Mouse (Mus musculus): Measurements from ENCODE around the gene Zfp536.
A peak's percentile ranks its signal among the peaks of the same experiment; 100 is the strongest.

Gene Zfp536

DNA sequence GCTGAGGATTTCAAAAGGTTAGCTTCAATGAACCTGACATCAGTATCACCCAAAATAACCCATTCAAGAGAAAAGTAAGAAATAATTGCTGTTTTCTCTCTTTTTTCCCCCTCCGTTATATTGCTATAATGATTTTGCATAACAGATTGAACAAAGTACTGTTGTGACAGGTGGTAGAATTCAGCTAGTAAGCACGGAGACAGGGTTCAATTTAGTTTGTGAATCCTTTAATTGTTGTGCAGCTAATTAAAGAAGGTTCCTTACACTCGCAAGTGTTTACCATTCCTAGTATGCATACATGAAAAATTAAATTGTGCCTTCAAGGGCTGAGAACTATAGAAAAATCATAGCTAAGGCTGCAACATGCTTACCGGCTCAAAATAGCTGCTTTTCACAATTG lies 173.1 kb downstream of the Zfp536 start:
- DNase-seq = no peak

DNA sequence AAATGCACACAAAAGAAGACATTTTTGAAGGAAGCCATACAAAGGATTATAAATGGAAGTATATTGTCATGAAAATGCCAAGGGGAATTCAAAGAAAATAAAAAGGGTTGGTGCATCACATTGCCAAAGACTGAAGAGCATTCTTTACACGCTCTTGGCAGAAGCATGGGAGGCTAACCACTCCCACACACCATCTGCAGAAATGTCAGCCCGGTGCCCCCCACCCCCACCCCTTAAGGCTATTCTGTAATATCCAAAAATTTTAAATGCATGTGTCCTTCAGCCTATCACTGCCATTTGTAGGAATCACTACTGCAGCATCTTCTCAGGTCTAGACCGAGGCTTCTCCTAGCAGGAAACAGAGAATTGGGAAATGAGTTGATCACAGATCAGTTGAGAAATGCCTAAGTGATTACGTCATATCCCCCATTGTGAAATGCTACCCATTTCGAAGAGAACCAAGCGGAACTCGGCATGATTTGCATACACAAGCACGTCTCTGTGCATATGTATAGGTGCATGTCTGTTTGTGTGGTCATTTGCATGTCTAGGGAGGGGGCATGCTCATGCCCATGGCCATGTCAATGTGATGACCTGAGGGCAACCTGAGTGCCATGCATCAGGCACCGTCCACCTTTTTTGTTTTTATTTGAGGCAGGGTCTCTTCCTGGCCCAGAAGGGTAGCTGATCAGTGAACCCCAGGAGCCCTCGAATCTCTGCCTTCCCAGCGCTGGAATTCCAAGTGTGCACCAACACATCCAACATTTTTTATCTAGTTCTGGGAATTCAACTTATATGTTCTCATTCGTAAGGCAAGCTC lies 179.0 kb downstream of the Zfp536 start:
- no peak for DNase-seq

DNA sequence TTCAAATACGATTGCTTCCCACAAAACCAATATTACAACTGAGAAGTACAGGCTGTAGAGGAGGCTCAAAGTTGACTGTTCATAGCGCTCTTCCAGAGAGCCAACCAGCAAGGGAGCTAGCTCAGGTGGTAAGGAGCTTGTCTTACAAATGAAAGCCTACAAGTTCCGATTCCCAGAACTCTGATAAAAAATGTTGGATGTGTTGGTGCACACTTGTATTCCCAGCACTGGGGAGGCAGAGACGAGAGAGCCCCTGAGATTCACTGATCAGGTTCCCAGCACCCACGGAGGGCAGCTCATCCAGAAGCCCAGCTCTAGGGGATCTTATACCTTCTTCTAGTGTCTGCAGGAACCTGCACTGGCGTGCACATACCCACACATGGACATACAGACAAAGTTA lies 179.9 kb downstream of the Zfp536 start:
- no peak for DNase-seq

DNA sequence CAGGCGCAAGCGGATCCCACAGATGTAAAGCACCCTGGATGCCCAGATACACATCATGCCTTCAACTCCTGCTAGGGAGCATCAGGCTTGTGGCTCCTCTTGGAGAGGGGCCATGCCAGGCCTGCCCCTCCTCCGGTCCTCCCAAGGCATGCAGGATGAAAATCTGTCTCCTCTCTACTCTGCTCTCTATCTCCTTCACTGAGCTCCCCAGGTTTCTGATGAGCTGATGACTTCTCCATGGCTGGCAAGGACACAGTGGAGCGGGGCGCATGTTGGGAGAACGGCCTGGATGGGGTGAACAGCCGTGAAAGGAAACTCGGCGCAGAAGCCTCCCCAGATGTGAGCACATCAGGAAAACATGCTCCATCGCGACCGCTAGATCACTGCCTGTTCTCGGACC lies 186.7 kb downstream of the Zfp536 start:
- no peak for DNase-seq

DNA sequence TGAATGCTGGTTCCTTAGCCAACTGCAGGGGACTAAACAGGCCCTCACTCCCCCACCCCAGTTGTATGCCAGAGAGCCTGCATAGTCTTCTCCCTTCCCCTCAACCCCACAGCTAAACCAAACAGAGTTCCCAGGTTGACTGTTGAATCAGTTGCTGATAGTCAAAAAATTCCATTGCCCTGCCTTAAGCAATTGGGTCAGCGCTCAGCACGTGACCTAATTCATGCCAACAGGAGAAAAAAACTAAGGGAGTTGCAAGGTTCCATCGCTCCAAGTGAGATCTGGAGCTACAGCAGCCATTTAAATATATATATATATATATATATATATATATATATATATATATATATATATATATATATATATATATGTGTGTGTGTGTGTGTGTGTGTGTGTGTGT lies 192.2 kb downstream of the Zfp536 start:
- DNase-seq = no peak

DNA sequence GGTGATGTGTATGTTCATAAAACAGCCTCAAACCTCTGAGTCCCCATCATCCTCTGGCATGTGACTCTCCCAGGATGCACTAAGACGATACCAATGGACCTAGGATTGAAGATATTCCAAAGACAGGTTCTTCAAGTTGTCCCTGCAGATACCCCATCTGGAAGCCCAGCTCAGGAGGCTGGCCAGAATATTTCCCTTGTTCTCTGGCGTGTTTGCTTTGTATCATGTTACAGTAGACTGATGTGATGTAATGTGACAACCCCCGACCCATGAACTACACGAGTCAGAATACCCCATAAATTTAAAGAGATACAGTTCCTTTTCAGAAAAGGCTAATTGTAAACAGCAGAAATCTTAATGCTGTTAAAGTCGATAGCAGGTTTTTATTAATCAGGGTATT lies 192.9 kb downstream of the Zfp536 start:
- no peak for DNase-seq

DNA sequence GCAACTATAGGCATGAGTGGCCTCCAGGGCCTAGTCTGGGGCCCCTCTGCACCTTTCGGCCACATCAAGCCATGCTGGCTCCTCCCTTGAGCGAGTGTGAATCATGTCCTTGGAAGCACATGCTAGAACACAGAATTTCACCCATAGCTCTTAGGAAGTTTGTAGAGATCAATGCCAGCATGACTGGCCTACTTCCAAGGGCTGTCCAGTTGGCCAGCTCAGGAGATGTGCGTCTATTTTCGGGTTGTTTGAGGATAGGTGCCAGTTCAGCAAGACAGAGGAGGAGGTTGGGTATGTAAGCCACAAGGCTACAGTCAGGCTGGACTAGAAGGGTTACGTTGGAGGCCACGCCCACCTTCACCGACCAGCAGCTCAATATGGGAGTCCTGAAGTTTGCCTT lies 201.4 kb downstream of the Zfp536 start:
- DNase-seq = no peak

DNA sequence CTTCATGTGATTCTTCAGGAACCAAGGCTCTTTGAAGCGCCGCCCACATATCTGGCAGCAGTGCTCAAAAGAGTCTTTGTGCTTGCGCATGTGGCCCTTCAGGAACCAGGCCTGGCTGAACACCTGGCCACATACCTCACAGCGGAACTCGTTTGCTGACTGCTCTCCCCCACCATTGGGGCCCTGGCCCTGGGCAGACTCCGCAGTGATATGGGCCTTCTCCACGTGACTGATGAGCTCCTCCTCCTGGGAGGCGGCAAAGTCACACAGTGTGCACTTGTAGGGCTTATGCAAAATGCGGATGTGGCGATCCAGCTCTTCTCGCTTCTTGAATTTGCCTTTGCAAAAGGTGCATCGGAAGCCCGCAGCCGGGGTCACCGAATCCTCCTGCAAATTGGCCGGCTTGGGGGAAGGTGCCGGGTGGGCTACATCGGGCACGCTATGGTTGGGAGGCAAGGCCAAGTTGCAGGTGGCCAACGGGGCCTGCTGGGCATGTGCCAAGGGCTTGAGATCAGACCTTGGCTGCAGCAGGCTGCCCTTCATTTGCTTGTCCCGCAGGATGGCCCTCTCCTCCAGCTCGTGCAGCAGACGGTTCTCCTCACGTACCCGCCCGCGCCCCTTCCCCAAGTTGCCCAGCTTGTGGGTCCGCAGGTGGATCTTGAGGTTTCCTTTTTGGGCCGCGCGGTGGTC lies 204.5 kb downstream of the Zfp536 start:
- DNase-seq = peak; percentile 33

DNA sequence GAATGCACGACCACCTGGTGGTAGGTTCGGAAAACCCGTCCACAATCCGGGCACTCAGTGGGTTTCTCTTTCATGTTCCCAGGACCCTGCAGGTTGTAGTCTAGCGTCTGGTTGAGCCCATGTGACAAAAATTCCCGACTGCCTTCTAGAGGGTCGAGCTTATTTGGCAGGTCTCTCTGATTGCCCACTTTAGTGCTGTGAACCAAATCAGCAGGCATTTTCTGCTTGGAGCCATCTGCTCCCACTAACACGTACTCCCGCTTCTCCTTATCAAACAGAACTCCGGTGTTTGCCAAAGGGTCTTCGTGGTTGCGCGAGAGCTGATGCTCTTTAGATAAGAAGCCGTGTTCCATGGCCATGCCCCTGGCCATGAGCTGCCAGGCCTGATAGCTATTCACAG lies 205.4 kb downstream of the Zfp536 start:
- no peak for DNase-seq

DNA sequence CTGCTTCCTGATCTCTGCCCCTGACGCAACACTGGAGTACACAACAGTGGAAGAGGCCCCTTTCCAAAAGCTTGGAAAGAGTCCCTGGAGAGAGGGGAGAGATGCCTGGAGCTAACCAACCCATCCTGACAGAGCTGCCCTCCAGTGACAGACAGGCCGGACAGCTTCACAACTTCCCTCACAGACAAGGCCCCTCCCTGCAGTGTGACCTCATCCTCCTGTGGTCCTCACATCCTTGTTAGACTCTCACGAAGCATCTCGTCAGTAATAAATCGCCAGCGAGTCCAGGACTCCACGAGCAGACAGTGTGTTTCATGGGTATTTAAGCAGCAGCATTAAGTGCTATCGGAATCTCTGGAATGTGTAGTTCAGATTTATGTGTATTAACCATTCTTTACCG lies 207.4 kb downstream of the Zfp536 start:
- DNase-seq = no peak

DNA sequence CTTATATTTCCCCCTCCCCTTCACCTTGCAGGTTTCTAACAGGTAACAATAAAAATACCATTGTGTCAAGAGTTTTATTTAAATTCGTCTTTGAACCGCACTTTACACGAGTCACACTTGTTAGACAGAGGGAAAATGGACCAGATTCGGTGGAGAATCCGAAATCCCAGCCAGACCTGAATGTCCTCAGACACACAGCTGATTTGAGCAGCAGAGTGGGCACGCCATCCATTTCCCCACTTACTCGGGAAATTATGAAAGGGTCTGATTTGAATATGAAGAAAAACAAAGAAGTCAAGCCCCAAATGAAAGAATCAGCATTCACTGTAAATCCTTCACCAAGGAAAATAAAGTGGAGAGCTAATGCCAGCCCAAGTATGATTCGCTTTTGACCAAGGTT lies 208.1 kb downstream of the Zfp536 start:
- DNase-seq = no peak

DNA sequence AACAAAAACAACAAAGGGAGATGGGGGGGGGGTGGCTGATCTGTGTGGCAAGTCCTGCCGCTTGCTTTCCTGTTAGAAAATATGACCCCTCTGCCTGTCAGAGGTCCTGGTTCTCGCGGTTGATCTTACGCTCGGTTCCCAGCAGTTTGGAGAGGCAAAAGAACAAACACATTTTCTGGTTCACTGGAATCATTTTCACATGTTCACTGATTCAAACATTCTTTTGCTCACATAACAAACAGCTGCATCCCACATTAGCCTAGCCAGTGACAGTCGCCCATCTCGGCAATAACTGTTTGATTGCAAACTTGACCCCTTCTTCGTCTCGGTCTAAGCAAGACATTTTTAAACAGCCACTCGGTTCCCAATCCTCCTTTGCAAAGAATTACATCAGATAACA lies 208.8 kb downstream of the Zfp536 start:
- no peak for DNase-seq

DNA sequence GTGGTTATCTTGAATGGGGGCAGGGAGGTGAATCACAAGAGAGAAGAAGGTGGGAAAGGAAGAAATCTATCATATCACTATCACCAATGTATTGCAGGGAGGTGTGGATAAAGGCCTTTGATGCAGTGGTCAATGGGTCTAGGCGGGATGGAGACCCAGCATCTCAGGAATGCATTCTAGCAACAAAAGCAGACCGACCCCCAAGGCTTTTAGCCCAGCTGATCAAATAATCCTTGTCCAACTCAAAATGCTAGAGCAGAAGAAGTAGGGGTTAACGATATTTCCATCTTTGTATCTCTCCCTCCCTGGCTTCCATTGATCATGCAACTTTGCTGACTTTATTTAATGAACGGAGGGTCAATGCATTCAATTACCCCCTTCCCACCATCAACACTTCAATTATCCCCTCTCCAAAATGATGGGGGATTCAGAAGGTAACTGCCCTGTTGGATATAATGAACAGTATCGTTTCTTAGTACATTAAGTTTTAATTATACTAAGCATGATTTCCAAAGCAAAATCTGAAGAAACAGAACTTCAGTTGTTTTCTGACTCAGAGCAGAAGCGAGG lies 209.5 kb downstream of the Zfp536 start:
- DNase-seq = no peak

DNA sequence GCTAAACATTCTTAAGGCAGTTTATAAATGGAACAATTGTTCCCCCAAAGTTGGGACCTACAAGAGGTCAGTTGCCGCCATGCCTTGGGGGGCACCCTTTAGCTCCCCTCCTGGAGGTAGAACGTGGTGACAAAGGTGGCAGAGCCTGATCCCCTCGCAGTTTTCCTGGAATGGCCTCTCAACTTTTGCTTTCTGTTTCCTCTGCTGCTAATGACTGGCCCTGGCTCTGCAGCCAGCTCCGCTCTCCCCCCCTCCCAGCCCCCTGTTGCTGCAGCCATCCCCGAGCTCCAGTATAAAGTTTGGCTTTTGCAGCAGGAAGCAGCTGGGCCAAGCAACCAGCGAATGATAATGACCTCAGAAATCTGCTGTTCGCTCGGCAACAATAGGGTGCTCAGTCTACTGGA lies 210.3 kb downstream of the Zfp536 start:
- no peak for DNase-seq

DNA sequence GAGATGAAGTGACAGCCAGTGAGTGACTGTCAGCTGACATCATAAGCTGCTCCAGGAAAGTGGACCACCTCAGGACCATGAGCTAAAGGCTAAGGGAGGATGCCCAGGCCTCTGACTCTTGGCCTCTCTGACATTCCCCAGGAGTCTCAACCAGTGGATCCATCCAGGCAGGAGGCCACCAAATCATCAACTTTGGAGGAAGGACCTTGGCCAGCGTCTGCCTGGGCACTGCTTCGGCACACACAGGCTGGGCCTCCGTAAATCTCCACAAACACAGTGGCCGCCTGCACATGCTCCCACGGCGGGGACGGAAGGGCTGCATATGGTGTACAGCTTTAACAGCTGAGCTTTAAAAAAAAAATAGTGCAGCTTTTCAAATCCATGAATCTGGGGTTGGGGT lies 210.9 kb downstream of the Zfp536 start:
- DNase-seq = no peak

DNA sequence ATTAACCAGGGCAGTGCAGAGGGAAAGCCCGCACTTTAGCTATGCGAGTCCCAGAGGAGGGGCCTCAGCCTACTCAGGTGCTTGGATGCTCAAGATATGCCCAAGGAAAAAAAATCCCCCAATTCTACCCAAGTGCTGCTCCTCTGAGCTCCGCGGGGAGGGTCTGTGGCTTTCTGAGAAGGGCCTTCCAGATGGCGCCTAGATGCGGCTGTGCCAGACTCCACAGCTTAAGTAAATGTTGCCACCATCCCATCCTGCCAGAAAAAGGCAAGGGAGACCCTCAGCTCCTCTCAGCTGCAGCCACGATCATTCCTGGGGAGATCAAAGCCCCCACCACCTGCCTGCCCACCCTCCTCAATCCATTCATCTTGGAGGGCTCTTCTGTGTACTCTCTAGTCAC lies 212.9 kb downstream of the Zfp536 start:
- DNase-seq = no peak

DNA sequence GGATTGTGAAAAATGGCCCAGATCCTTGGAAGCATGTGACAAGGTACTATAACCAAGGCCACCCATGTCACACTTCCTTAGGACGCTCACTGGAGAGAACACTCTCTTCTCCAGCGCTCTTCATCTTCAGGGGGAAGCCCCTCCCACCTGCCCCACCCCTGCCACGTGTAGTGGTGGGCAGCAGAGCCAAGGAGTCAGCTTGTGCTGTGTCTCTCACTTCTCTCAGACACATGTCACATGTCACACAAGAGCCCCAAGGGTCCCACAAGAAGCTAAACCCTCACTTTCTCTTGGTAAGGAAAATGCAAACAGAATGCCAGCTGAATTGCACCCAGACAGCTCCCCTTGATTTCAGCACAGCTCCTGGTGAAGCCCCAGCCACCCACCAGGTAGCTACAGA lies 213.6 kb downstream of the Zfp536 start:
- DNase-seq = no peak

DNA sequence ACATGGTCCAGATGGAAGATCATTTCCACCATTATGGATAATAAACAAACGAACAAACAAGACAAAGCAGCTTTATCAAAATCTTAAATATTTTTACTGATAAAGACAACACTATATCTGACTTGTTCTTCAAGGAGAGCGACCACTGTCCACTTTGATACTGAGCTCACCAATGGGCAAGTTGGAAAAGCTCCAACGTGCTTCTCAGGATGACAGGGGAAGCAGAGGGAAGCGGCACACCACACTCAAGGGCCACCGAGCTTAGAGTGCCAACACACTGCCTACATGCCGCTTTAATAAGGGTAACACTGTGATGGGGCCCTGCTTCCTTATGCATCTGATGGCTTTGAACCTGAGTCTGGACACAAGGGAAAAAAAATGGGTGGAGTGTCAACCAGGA lies 214.1 kb downstream of the Zfp536 start:
- DNase-seq = no peak

DNA sequence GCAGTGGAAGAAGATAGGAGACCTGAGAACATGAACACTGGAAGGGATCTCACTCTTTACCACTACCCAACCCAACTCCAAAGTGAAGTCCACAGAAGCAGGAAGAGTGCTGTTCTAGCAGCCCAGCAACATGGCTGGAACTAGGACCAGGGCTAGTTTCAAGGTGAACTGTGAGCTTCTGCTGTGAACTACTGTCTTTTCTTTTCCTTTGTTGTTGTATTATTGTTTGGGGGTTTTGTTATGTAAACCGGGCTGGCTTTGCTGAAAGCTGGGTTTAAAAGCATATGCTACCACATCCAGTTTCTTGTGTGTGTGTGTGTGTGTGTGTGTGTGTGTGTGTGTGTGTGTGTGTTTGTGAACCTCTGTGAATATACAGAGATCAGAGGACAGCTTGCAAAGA lies 216.6 kb downstream of the Zfp536 start:
- no peak for DNase-seq

DNA sequence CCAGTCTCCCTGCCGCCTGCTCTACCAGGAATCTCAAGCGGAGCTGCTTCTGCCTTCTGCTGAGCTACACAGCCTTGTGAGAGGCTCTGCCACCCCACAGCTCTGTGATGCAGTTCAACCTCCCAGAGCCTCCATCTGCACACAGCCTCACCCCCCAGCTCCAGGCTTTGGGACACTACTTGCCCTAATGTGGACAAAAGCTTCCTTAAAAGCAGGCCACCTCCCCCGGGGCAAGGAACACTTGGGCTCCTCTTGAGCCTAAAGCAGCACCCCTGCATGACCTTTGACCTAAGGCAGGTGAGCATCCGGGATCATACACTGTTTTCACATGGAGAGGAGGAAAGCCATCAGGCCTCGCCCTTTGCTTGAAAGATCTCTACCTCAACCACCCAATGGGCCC lies 219.0 kb downstream of the Zfp536 start:
- DNase-seq = no peak

DNA sequence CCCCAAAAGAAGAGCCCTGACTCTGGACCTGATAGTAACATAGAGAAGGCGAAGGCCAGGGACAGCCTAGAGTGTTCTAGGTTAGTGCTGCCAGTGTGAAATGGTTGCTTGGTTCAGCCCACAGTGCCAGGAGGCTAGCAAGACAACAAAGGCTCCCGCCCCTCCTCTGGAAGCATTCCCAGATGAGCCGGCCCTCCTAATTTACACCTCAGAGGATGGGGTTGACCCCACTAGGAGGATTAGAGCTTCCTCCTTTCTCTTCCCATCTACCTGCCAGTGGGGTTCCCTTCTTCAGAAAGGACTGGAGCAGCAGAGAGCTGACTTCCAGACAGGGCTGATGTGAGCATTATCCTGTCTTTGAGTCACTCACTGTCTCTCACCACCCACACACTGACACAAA lies 219.8 kb downstream of the Zfp536 start:
- DNase-seq = no peak

DNA sequence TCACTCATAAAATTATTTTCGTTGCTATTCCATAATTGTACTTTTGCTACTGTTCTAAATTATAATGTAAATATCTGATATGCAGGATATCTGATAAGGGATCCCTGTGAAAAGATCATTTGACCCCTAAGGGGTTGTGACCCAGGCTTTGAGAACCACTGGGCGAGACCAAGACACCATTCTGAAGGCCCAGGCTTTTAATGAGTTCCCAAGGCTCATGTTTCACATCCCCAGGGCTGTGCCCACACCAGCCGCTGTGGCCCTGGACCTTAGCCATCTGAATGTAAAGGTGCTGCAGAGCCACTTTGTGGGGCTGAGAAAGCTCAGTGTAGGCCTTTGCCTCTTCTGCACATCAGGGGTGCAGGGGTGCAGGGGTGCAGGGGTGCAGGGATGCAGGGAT lies 221.1 kb downstream of the Zfp536 start:
- no peak for DNase-seq

DNA sequence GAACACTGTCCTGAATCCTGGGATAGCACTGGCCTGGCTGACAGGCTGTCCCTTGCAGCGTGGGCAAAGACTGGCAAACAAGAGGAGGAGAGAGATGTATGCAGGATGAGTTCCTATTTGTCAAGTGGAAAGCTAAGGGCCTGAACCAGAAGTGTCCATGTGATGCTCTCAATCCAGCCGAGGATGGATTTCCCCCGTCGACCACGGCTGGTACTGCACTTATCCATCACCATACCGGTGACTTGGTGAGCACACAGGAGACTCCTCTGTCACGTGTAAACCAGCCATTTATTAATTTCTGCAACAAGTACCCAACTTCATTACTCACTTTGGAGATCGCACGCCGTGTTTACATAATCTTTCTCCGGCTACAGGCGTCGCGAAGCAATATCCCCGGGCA lies 224.6 kb downstream of the Zfp536 start:
- no peak for DNase-seq

DNA sequence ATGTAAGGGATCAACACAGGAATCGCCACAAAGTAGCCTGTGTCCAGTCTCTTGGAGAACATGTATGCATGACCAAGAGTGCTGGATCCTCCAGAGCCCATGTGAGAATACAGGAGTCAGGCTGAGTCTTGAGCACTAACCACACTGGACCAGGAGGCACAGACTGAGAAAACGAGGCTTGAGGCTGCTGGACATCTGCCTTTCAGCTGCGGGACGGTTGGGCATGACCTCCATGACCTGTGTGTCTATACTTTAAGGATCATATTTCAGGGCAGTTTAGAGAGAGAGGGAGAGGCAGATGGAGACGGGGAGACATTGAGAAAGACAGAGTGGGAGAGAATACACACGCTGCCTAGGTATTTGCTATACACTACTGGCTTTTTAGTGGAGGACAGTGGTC lies 229.4 kb downstream of the Zfp536 start:
- no peak for DNase-seq

DNA sequence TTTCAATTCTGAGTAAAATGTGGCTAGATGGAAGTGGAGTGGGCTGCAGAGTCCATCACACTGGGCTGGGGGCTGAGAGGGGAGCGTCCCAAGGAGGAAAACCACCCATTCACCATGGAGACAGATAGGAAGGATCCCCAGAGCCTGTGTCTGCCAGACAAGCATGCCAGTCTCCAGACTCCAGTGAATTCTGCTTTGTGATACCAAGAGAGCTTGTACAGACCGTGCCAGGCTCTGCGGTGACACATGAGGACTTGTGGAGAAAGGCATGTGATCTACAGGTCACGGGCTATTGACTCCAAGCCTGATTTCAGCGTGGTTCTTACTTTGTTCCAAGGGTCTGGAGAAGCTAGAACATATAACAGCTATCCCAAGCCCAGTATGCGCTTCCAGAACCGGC lies 230.5 kb downstream of the Zfp536 start:
- DNase-seq = no peak

Measured in thymus, postnatal 14 days (tissue).